Mouse (Mus musculus): ENCODE data around the gene Rer1. TPM values are rescaled to one million over a fixed set of nuclear protein-coding genes. Genes with fewer than 3 reads are reported as not detected.

The Rer1 gene
- polyA plus RNA-seq, 1 experiment from 2014 or later, result 147 TPM

DNA sequence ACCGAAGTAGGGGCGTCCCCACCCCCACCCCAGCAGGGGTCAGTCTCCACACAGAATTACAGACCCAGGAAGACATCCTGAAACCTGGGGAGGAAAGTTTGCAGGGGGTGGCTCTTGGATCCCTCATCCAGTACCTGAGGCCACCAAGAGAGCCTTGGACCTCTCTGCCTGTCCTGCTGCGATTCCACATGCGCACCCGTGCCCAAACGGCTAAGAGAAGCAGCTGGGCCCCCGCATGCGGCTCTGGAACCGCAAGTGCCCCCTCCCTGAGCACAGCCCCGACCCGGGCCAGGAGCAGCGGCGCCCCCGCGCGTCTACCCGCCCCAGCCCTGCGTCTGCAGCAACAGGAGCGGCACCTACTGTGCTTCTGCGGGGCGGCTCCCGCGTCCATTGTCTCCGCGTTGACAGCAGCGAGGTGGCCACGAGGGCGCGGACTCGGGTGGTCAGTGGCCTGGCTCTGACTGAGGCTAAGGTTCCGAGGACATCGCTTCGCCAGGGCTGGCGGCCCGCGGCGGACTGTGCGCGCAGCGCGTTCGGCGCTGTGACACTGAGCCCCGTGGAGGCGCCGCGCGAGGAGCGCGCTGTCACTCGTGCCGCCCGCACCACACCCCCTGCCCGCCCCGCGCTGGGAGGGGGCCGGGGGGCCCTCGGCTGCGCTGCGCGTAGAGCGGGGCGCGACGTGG lies 43.4 kb downstream of the Rer1 start:
- Histone ChIP-seq H3K9ac (peak overlapping the region; percentile 61), H3K4me3 (peak overlapping the region; percentile 45), H3K27me3 (peaks cover 88% of the 10 kb centered on the region), H3K9me3 (no peaks in the 10 kb centered on the region), H3K36me3 (no peaks in the 10 kb centered on the region), H3K4me1 (peaks cover 9% of the 10 kb centered on the region), H3K4me2 (peak overlapping the region; percentile 90), H3K27ac (no peak overlapping the region)
- 1% methylated on average over 65 of the region's 65 CpGs for WGBS
- ATAC-seq (ENCODE audit: insufficient number of reproducible peaks, insufficient read depth, low FRiP score, low TSS enrichment, low read depth), result no peak

DNA sequence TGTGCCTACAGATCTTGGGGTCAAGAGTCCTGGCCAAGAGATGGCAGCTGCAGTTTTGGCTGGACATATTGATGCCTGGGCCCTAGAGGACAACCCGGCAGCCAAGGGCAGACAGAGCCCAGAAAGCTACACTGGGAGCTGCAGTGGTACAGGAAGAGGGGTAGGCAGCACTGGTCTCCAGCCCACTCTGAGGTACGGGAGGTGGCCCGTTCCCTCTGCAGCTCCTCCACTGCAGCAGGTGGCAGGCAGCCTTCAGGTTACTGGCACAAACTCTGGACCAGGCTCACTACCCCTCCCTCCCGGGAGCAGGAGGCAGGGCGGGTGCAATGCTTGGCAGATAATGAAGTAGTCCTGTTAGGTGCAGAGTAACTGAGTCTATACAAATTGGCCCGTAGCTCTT lies 45.5 kb downstream of the Rer1 start:
- Histone ChIP-seq H3K9ac (no peak overlapping the region; the same call in 1 of the 2 replicates), H3K4me3 (no peak overlapping the region), H3K9me3 (no peaks in the 10 kb centered on the region), H3K4me2 (no peak overlapping the region), H3K27me3 (peaks cover 82% of the 10 kb centered on the region), H3K27ac (no peak overlapping the region), H3K36me3 (no peaks in the 10 kb centered on the region), H3K4me1 (peaks cover 9% of the 10 kb centered on the region)
- WGBS, result 58% methylated on average over 6 of the region's 6 CpGs
- ATAC-seq (ENCODE audit: insufficient number of reproducible peaks, insufficient read depth, low FRiP score, low TSS enrichment, low read depth), result no peak

DNA sequence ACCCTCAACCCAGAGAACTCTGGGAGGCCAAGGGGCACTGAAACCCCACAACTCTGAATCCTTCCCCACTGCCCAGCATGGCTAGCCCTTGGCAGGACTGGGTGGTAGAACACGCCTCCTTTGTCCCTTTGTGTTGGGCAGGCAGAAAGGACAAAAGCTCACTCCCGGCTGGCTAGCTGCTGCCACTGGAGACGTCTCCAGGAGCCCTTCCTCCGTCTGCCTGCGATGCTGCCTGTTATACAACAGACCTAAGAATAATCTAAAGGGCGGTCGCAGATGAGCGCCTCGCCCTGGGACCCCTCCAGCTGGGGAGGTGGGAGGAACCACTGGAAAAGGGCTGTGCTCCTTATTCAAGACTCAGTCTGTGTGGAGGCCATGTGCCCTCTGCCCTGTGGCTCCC lies 46.0 kb downstream of the Rer1 start:
- no peaks in the 10 kb centered on the region for H3K36me3 ChIP-seq
- H3K4me3 ChIP-seq, result no peak overlapping the region
- no peak overlapping the region for H3K27ac ChIP-seq
- H3K9me3 ChIP-seq, result no peaks in the 10 kb centered on the region
- no peak for ATAC-seq (ENCODE audit: insufficient number of reproducible peaks, insufficient read depth, low FRiP score, low TSS enrichment, low read depth)
- no peak overlapping the region for H3K4me2 ChIP-seq
- H3K27me3 ChIP-seq, result peaks cover 82% of the 10 kb centered on the region
- peak overlapping the region; percentile 6; the same call in 1 of the 2 replicates for H3K9ac ChIP-seq
- WGBS, result 29% methylated on average over 9 of the region's 9 CpGs
- H3K4me1 ChIP-seq, result peaks cover 9% of the 10 kb centered on the region

DNA sequence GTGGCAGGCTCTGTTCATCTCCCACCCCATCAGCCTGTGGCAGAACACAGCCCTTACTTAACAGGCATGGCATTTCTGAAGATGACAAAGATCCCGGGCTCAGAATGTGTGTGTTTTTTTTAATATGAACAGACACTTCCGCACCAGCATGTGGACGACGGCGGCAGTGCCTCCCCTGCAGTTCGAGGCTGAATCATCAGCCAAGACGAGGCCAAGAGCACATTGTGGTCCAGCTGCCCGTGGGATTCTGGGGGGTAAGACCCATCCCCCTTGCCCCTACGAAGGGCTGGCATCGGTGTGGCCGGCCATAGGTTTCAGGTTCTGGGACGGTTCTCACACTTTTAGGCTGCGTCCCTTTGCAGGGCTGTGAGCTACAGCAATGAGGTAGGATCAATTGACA lies 51.4 kb downstream of the Rer1 start:
- no peaks in the 10 kb centered on the region for H3K9me3 ChIP-seq
- peaks cover 3% of the 10 kb centered on the region for H3K4me1 ChIP-seq
- H3K27ac ChIP-seq, result no peak overlapping the region
- H3K36me3 ChIP-seq, result no peaks in the 10 kb centered on the region
- H3K27me3 ChIP-seq, result peaks cover 74% of the 10 kb centered on the region
- no peak overlapping the region for H3K4me3 ChIP-seq
- H3K4me2 ChIP-seq, result no peak overlapping the region
- no peak for ATAC-seq (ENCODE audit: insufficient number of reproducible peaks, insufficient read depth, low FRiP score, low TSS enrichment, low read depth)
- WGBS, result 59% methylated on average over 13 of the region's 13 CpGs
- no peak overlapping the region for H3K9ac ChIP-seq

DNA sequence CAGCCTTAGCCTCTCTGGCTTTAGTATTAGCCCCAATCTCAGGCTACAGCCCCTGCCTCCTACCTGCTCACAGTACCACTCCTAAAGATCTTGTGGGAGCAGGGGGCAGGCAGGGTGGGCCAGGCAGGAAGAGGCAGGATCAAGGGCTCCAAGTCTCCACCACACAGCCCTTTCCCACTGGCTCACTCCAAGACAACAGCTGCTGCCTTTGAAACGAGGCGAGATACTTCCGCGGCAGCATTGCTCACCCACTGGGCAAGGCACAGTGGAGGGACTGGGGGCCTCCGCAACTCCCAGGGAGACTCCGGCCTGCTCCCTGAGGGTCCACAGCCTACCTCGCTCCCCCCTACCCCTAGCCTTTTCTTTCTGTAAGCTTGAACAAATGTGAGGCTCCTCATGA lies 52.0 kb downstream of the Rer1 start:
- peaks cover 69% of the 10 kb centered on the region for H3K27me3 ChIP-seq
- 29% methylated on average over 7 of the region's 7 CpGs for WGBS
- H3K9me3 ChIP-seq, result no peaks in the 10 kb centered on the region

DNA sequence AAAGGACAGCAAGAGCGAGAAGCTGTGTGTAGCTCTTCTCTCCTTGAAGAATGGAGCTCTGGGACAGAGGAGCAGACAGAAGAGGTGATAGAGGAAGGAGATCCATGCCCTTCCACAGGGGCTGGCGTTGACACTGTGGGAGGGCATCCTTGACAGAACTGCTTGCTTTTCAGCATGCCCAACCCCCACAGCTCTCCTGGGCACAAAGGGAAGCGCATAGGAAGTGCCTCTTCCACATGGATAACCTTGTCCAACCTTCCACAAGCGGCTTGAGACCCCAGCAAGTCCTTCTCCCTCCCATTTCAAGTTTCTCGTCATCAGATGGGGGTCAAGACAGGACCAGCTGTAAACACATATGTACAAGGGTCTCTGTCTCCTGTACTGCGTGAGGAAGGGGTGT lies 53.1 kb downstream of the Rer1 start:
- H3K4me3 ChIP-seq, result no peak overlapping the region
- no peak overlapping the region for H3K4me2 ChIP-seq
- H3K36me3 ChIP-seq, result no peaks in the 10 kb centered on the region
- H3K4me1 ChIP-seq, result peaks cover 3% of the 10 kb centered on the region
- H3K9ac ChIP-seq, result no peak overlapping the region
- WGBS, result 33% methylated on average over 6 of the region's 6 CpGs
- peaks cover 65% of the 10 kb centered on the region for H3K27me3 ChIP-seq
- ATAC-seq (ENCODE audit: insufficient number of reproducible peaks, insufficient read depth, low FRiP score, low TSS enrichment, low read depth), result no peak
- no peaks in the 10 kb centered on the region for H3K9me3 ChIP-seq
- no peak overlapping the region for H3K27ac ChIP-seq

More for the DNA sequence above, 52.0 kb downstream of the Rer1 start:
- Histone ChIP-seq H3K4me2 (no peak overlapping the region), H3K9ac (no peak overlapping the region), H3K4me1 (peaks cover 3% of the 10 kb centered on the region), H3K27ac (no peak overlapping the region), H3K36me3 (no peaks in the 10 kb centered on the region), H3K4me3 (no peak overlapping the region)
- ATAC-seq (ENCODE audit: insufficient number of reproducible peaks, insufficient read depth, low FRiP score, low TSS enrichment, low read depth), result no peak

DNA sequence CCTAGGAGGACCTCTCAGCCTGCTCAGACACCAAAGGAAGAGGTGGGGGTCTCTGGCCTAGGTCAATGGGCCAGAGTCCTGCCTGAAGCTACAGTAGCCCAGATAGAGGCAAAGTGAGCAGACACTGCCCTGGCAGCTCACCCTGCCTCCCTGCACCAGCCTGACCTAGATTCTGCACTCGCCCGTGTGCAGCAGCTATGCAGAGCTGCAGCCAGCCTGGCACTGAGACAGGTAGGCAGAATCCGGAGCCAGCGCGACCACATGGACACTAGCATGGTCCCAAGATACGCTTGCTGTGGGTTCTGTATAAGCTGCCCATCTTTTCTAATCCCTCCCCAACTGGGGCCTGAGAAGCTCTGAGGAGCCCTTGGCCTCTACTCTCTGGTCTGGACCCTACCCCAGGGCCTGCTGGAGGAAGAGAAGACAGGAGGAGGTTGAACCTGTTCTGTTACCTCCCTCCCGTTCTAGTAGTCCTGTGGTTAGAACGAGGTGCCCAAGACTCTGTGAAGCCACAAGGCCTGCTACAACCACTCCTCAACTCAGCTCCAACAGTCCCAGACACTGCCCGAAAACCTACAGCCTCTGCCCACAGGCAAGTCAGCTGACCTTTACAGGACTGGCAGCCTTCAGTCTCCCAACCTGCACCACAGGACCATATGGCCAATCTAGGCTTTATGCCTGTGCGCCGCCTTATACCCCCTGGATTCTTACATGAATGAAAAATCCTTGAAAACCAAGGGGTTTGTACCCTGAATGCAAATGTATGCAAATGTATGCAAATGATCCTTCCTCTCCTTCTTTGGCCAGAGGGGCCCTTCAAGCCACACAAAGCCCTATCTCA lies 61.8 kb downstream of the Rer1 start:
- Histone ChIP-seq H3K27me3 (no peaks in the 10 kb centered on the region), H3K9ac (no peak overlapping the region), H3K9me3 (no peaks in the 10 kb centered on the region), H3K36me3 (no peaks in the 10 kb centered on the region), H3K4me2 (no peak overlapping the region), H3K4me1 (peaks cover 13% of the 10 kb centered on the region), H3K4me3 (no peak overlapping the region), H3K27ac (no peak overlapping the region)
- 81% methylated on average over 11 of the region's 11 CpGs for WGBS
- ATAC-seq (ENCODE audit: insufficient number of reproducible peaks, insufficient read depth, low FRiP score, low TSS enrichment, low read depth), result no peak

Other genes with a start within 250 kb of the Rer1 start
- gene Ttc34, start 248.9 kb downstream of the Rer1 start, polyA plus RNA-seq (2015; fragmentation: Nextera tagmentation; extraction: Ambion mirVana), result 0.36 and 0.49 TPM in 2 replicates
- 0.28 TPM in 1 of 2 replicates, not detected in the other for gene Mmel1, start 216.8 kb downstream of the Rer1 start, polyA plus RNA-seq (2015; fragmentation: Nextera tagmentation; extraction: Ambion mirVana)
- gene Fam213b, start 187.2 kb downstream of the Rer1 start, polyA plus RNA-seq (2015; fragmentation: Nextera tagmentation; extraction: Ambion mirVana), result 48.6 and 53.6 TPM in 2 replicates
- 1.6 and 1.8 TPM in 2 replicates for gene Tnfrsf14, start 157.8 kb downstream of the Rer1 start, polyA plus RNA-seq (2015; fragmentation: Nextera tagmentation; extraction: Ambion mirVana)
- gene Hes5, start 125.5 kb downstream of the Rer1 start, polyA plus RNA-seq (2015; fragmentation: Nextera tagmentation; extraction: Ambion mirVana), result 4.2 and 6.0 TPM in 2 replicates
- 48.3 and 54.1 TPM in 2 replicates for gene Pank4, start 122.3 kb downstream of the Rer1 start, polyA plus RNA-seq (2015; fragmentation: Nextera tagmentation; extraction: Ambion mirVana)
- gene Plch2, start 29.6 kb downstream of the Rer1 start, polyA plus RNA-seq (2015; fragmentation: Nextera tagmentation; extraction: Ambion mirVana), result 11.2 and 12.8 TPM in 2 replicates
- gene Pex10, start 19.4 kb downstream of the Rer1 start, polyA plus RNA-seq (2015; fragmentation: Nextera tagmentation; extraction: Ambion mirVana), result 22.2 and 26.4 TPM in 2 replicates
- gene Morn1, start 195 bp upstream of the Rer1 start, polyA plus RNA-seq (2015; fragmentation: Nextera tagmentation; extraction: Ambion mirVana), result 5.6 and 6.2 TPM in 2 replicates
- 21.5 and 24.9 TPM in 2 replicates for gene Ski, start 136.2 kb upstream of the Rer1 start, polyA plus RNA-seq (2015; fragmentation: Nextera tagmentation; extraction: Ambion mirVana)
- 77.4 and 80.0 TPM in 2 replicates for gene Faap20, start 163.4 kb upstream of the Rer1 start, polyA plus RNA-seq (2015; fragmentation: Nextera tagmentation; extraction: Ambion mirVana)